9 mouse cellular contexts compared by ENCODE assay signal in the genomic region with DNA sequence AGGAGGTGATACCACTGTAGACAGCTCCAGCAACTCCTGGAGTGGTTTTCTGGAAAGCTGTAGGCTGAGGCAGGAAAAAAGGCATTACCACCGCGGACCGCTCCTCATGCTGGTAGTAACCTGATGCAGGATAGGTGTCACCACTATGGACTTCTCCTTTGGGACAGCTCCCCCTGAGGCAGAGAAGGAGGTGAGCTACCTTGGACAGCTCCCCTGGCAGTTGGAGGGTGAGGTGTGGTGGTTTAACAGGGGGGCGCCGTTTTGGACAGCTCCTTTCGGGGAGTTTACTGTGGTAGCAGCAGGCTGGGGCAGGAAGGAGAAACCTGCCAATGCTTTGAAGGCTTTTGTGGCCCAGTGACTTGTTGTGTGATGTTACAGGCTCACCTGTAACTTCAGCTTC. TPM values are rescaled to one million over a fixed set of nuclear protein-coding genes. Genes with fewer than 3 reads are reported as not detected.
DNase-seq lines count a peak whose midpoint lies in the region; ATAC-seq and TF ChIP-seq lines count a peak whose summit lies in the region.
"Had no signal": no experiment of that assay in that cellular context is flagged by ENCODE, and none has a peak within 500 bp of the region (broad histone marks: within the 10 kb centered on the region; RNA-seq: fewer than 3 reads in every experiment).

No protein-coding gene starts in this region.

- DNase-seq in neural tube, embryonic 10.5 days (ENCODE audit: extremely low spot score, low spot score), result peak; percentile 23
- peak; percentile 71 for DNase-seq in embryo, embryonic 10 days (ENCODE audit: low spot score)
- DNase-seq in kidney, postnatal 14 days, result peak; percentile 57
- no peak for DNase-seq in adipocyte (ENCODE audit: low spot score)
- no peak for DNase-seq in left cerebral cortex, adult 2 months (ENCODE audit: extremely low spot score in 1 of 2, low spot score in 2 of 2)

- H3K4me2 ChIP-seq in neural tube, embryonic 15.5 days, result no peak overlapping the region
- no peak overlapping the region for H3K4me2 ChIP-seq in myocyte (ENCODE audit: low read depth)
- no peak overlapping the region for H3K4me2 ChIP-seq in hindbrain, embryonic 12.5 days (replicated peaks)
- H3K4me2 ChIP-seq: midbrain, embryonic 12.5 days had no signal

- peaks cover 18% of the 10 kb centered on the region for H3K36me3 ChIP-seq in neural tube, embryonic 15.5 days
- no peaks in the 10 kb centered on the region for H3K36me3 ChIP-seq in myocyte (ENCODE audit: control insufficient read depth, insufficient read depth)
- H3K36me3 ChIP-seq in hindbrain, embryonic 12.5 days, result 0 out of 2 replicates have a peak, but pooled peaks cover 6% of the 10 kb centered on the region
- H3K36me3 ChIP-seq: midbrain, embryonic 12.5 days had no signal

- no peaks in the 10 kb centered on the region for H3K9me3 ChIP-seq in neural tube, embryonic 15.5 days (replicated peaks)
- no peaks in the 10 kb centered on the region for H3K9me3 ChIP-seq in hindbrain, embryonic 12.5 days (replicated peaks)
- H3K9me3 ChIP-seq: midbrain, embryonic 12.5 days had no signal

- peaks cover 18% of the 10 kb centered on the region for H3K4me1 ChIP-seq in neural tube, embryonic 15.5 days
- no peaks in the 10 kb centered on the region for H3K4me1 ChIP-seq in hindbrain, embryonic 12.5 days
- H3K4me1 ChIP-seq: midbrain, embryonic 12.5 days had no signal

- H3K79me2 ChIP-seq in myocyte (ENCODE audit: control insufficient read depth, insufficient read depth), result no peaks in the 10 kb centered on the region

- 39% methylated on average over 6 of the region's 6 CpGs for WGBS in neural tube, embryonic 15.5 days
- 33% methylated on average over 6 of the region's 6 CpGs for WGBS in hindbrain, embryonic 12.5 days

- TF ChIP-seq POLR2A in myocyte (IDR thresholded peaks at IDR 0.05; ENCODE audit: insufficient read length, low read depth), result no peak

- intact Hi-C loops in left cerebral cortex, adult 2 months (cut with DNase I), result no loop called here

- no peak overlapping the region for H3K9ac ChIP-seq in neural tube, embryonic 15.5 days (replicated peaks)
- no peak overlapping the region for H3K9ac ChIP-seq in hindbrain, embryonic 12.5 days
- H3K9ac ChIP-seq: midbrain, embryonic 12.5 days had no signal

- ATAC-seq in neural tube, embryonic 15.5 days (ENCODE audit: low FRiP score), result no peak
- no peak for ATAC-seq in hindbrain, embryonic 12.5 days (ENCODE audit: low FRiP score)

- no peak overlapping the region for H3K4me3 ChIP-seq in neural tube, embryonic 15.5 days (replicated peaks)
- no peak overlapping the region for H3K4me3 ChIP-seq in myocyte
- no peak overlapping the region for H3K4me3 ChIP-seq in hindbrain, embryonic 12.5 days
- no peak overlapping the region for H3K4me3 ChIP-seq in left cerebral cortex, adult 2 months
- H3K4me3 ChIP-seq: midbrain, embryonic 12.5 days had no signal

- no peak overlapping the region for H3K27ac ChIP-seq in neural tube, embryonic 15.5 days (replicated peaks)
- H3K27ac ChIP-seq in hindbrain, embryonic 12.5 days, result no peak overlapping the region
- H3K27ac ChIP-seq in left cerebral cortex, adult 2 months, result no peak overlapping the region
- H3K27ac ChIP-seq: midbrain, embryonic 12.5 days had no signal

- no peak overlapping the region for H3ac ChIP-seq in myocyte (ENCODE audit: control insufficient read depth, insufficient read length)

- no peaks in the 10 kb centered on the region for H3K27me3 ChIP-seq in neural tube, embryonic 15.5 days (replicated peaks)
- no peaks in the 10 kb centered on the region for H3K27me3 ChIP-seq in myocyte (ENCODE audit: control insufficient read depth, insufficient read depth, insufficient read length)
- no peaks in the 10 kb centered on the region for H3K27me3 ChIP-seq in hindbrain, embryonic 12.5 days
- H3K27me3 ChIP-seq: midbrain, embryonic 12.5 days had no signal

- no peak; the same call in 1 of the 2 replicates for TF ChIP-seq CTCF in left cerebral cortex, adult 2 months (IDR thresholded peaks at IDR 0.05)

TF ChIP-seq in myocyte, 11 proteins besides CTCF, POLR2A, EP300 and RAD21:
- TF ChIP-seq USF1 (IDR thresholded peaks at IDR 0.05; ENCODE audit: low read depth) (no peak), POLR2AphosphoS2 (IDR thresholded peaks at IDR 0.05; ENCODE audit: insufficient read length, low read depth) (no peak), CEBPB (IDR thresholded peaks at IDR 0.05; ENCODE audit: insufficient read depth, poor library complexity, severe bottlenecking) (no peak), SRF (IDR thresholded peaks at IDR 0.05; ENCODE audit: control insufficient read depth, insufficient read length, low read depth) (no peak), TCF3 (IDR thresholded peaks at IDR 0.05; ENCODE audit: insufficient read length, low read depth) (no peak), E2F4 (IDR thresholded peaks at IDR 0.05; ENCODE audit: insufficient read depth) (no peak), REST (IDR thresholded peaks at IDR 0.05; ENCODE audit: insufficient read depth, insufficient read length) (peak; percentile 73)

RNA-seq across cellular contexts. Expression of a gene that starts 42.8 kb away (rescaled TPM):
- not detected in 2 replicates for polyA plus RNA-seq in neural tube, embryonic 15.5 days (2015; fragmentation: Nextera tagmentation; extraction: Ambion mirVana)
- polyA plus RNA-seq in myocyte (2012; fragmentation: generic; extraction: Trizol), result not detected
- polyA plus RNA-seq in hindbrain, embryonic 12.5 days (2016; fragmentation: Nextera tagmentation; extraction: Ambion mirVana), result not detected in 2 replicates
- total RNA-seq in left cerebral cortex, adult 2 months (2021), result not detected
- polyA plus RNA-seq: midbrain, embryonic 12.5 days had no signal

Comparison
In these comparisons a context has a peak if more than half of its experiments do, and no peak if none do; other contexts are left out.
1. DNase-seq: peak in neural tube, embryonic 10.5 days (single experiment), embryo, embryonic 10 days (single experiment) and kidney, postnatal 14 days (single experiment); none in adipocyte (single experiment) and left cerebral cortex, adult 2 months (0 of 2).